Mouse (Mus musculus): ENCODE measurements at regions not wholly inside any gene's neighbourhood (a gene's known extent, or its start where the extent isn't known, plus 50 kb on each side); places are given as distances from the start of the nearest gene placed in this dataset.

GRCm38 (mm10) chr10:51930266-51930665, 92.0 kb upstream of the Vgll2 start:
- Histone ChIP-seq H3K4me1 (replicated peaks) (no peaks in the 10 kb centered on the region; the same call in 1 of the 2 replicates), H3K27me3 (ENCODE audit: insufficient read depth, poor library complexity, severe bottlenecking) (no peaks in the 10 kb centered on the region), H3K9me3 (no peaks in the 10 kb centered on the region), H3K27ac (no peak overlapping the region), H3K4me3 (no peak overlapping the region), H3K36me3 (no peaks in the 10 kb centered on the region)
- DNase-seq (ENCODE audit: low spot score), result no peak
- 59% methylated on average over 2 of the region's 2 CpGs for WGBS

GRCm38 (mm10) chr10:51930696-51931095, 91.6 kb upstream of the Vgll2 start:
- DNase-seq (ENCODE audit: low spot score), result no peak
- no peaks in the 10 kb centered on the region for H3K9me3 ChIP-seq
- 75% methylated on average over 1 of the region's 1 CpGs for WGBS
- H3K27ac ChIP-seq, result no peak overlapping the region
- H3K27me3 ChIP-seq (ENCODE audit: insufficient read depth, poor library complexity, severe bottlenecking), result no peaks in the 10 kb centered on the region
- no peaks in the 10 kb centered on the region for H3K36me3 ChIP-seq
- no peak overlapping the region for H3K4me3 ChIP-seq
- H3K4me1 ChIP-seq (replicated peaks), result no peaks in the 10 kb centered on the region; the same call in 1 of the 2 replicates

- 90% methylated on average over 3 of the region's 3 CpGs for WGBS
- Histone ChIP-seq H3K4me1 (replicated peaks) (no peaks in the 10 kb centered on the region; the same call in 1 of the 2 replicates), H3K27ac (no peak overlapping the region), H3K4me3 (no peak overlapping the region), H3K9me3 (no peaks in the 10 kb centered on the region), H3K27me3 (ENCODE audit: insufficient read depth, poor library complexity, severe bottlenecking) (no peaks in the 10 kb centered on the region), H3K36me3 (no peaks in the 10 kb centered on the region)
- DNase-seq (ENCODE audit: low spot score), result no peak
These were observed 86.8 kb upstream of the Vgll2 start for GRCm38 (mm10) chr10:51935482-51935881.

- Histone ChIP-seq H3K27me3 (ENCODE audit: insufficient read depth, poor library complexity, severe bottlenecking) (no peaks in the 10 kb centered on the region), H3K27ac (no peak overlapping the region), H3K4me1 (replicated peaks) (0 out of 2 replicates have a peak, but pooled peaks cover 4% of the 10 kb centered on the region), H3K9me3 (no peaks in the 10 kb centered on the region), H3K36me3 (no peaks in the 10 kb centered on the region), H3K4me3 (no peak overlapping the region)
- DNase-seq (ENCODE audit: low spot score), result no peak
- 76% methylated on average over 2 of the region's 2 CpGs for WGBS
These were observed 81.1 kb upstream of the Vgll2 start for GRCm38 (mm10) chr10:51941192-51941591.

- H3K4me1 ChIP-seq (replicated peaks), result 0 out of 2 replicates have a peak, but pooled peaks cover 4% of the 10 kb centered on the region
- H3K27ac ChIP-seq, result no peak overlapping the region
- H3K9me3 ChIP-seq, result no peaks in the 10 kb centered on the region
- H3K27me3 ChIP-seq (ENCODE audit: insufficient read depth, poor library complexity, severe bottlenecking), result no peaks in the 10 kb centered on the region
- WGBS, result 44% methylated on average over 4 of the region's 4 CpGs
- no peak overlapping the region for H3K4me3 ChIP-seq
- H3K36me3 ChIP-seq, result no peaks in the 10 kb centered on the region
- no peak for DNase-seq (ENCODE audit: low spot score)
These were observed 76.6 kb upstream of the Vgll2 start for GRCm38 (mm10) chr10:51945701-51946100.

GRCm38 (mm10) chr10:51946189-51946588, 76.1 kb upstream of the Vgll2 start:
- no peaks in the 10 kb centered on the region for H3K27me3 ChIP-seq (ENCODE audit: insufficient read depth, poor library complexity, severe bottlenecking)
- 0 out of 2 replicates have a peak, but pooled peaks cover 4% of the 10 kb centered on the region for H3K4me1 ChIP-seq (replicated peaks)
- H3K9me3 ChIP-seq, result no peaks in the 10 kb centered on the region
- DNase-seq (ENCODE audit: low spot score), result no peak
- no peaks in the 10 kb centered on the region for H3K36me3 ChIP-seq
- no peak overlapping the region for H3K4me3 ChIP-seq
- H3K27ac ChIP-seq, result no peak overlapping the region

GRCm38 (mm10) chr10:51946881-51947280, 75.4 kb upstream of the Vgll2 start:
- no peak for DNase-seq (ENCODE audit: low spot score)
- no peaks in the 10 kb centered on the region for H3K9me3 ChIP-seq
- no peak overlapping the region for H3K4me3 ChIP-seq
- no peak overlapping the region for H3K27ac ChIP-seq
- H3K36me3 ChIP-seq, result no peaks in the 10 kb centered on the region
- H3K27me3 ChIP-seq (ENCODE audit: insufficient read depth, poor library complexity, severe bottlenecking), result no peaks in the 10 kb centered on the region
- 0 out of 2 replicates have a peak, but pooled peaks cover 4% of the 10 kb centered on the region for H3K4me1 ChIP-seq (replicated peaks)

- H3K9me3 ChIP-seq, result no peaks in the 10 kb centered on the region
- H3K36me3 ChIP-seq, result no peaks in the 10 kb centered on the region
- no peaks in the 10 kb centered on the region for H3K27me3 ChIP-seq (ENCODE audit: insufficient read depth, poor library complexity, severe bottlenecking)
- no peak for DNase-seq (ENCODE audit: low spot score)
- 0 out of 2 replicates have a peak, but pooled peaks cover 4% of the 10 kb centered on the region for H3K4me1 ChIP-seq (replicated peaks)
- no peak overlapping the region for H3K4me3 ChIP-seq
- 83% methylated on average over 1 of the region's 1 CpGs for WGBS
- no peak overlapping the region for H3K27ac ChIP-seq
These were observed 72.3 kb upstream of the Vgll2 start for GRCm38 (mm10) chr10:51950016-51950415.

GRCm38 (mm10) chr10:51952021-51952420, 70.3 kb upstream of the Vgll2 start:
- Histone ChIP-seq H3K27me3 (ENCODE audit: insufficient read depth, poor library complexity, severe bottlenecking) (no peaks in the 10 kb centered on the region), H3K4me3 (no peak overlapping the region), H3K36me3 (no peaks in the 10 kb centered on the region), H3K4me1 (replicated peaks) (no peaks in the 10 kb centered on the region), H3K27ac (no peak overlapping the region), H3K9me3 (no peaks in the 10 kb centered on the region)
- WGBS, result 65% methylated on average over 4 of the region's 4 CpGs
- DNase-seq (ENCODE audit: low spot score), result no peak

GRCm38 (mm10) chr10:51956493-51956892, 65.8 kb upstream of the Vgll2 start:
- H3K4me1 ChIP-seq (replicated peaks), result peaks cover 2% of the 10 kb centered on the region; the same call in 1 of the 2 replicates
- 67% methylated on average over 1 of the region's 1 CpGs for WGBS
- no peak for DNase-seq (ENCODE audit: low spot score)

GRCm38 (mm10) chr10:51961497-51961896, 60.8 kb upstream of the Vgll2 start:
- Histone ChIP-seq H3K27me3 (ENCODE audit: insufficient read depth, poor library complexity, severe bottlenecking) (no peaks in the 10 kb centered on the region), H3K4me1 (replicated peaks) (peaks cover 7% of the 10 kb centered on the region; the same call in 1 of the 2 replicates), H3K27ac (peak overlapping the region; percentile 40; the same call in 1 of the 2 replicates), H3K36me3 (no peaks in the 10 kb centered on the region), H3K9me3 (no peaks in the 10 kb centered on the region), H3K4me3 (no peak overlapping the region)
- peak; percentile 59 for DNase-seq (ENCODE audit: low spot score)
- WGBS, result 17% methylated on average over 2 of the region's 2 CpGs

More at GRCm38 (mm10) chr10:51956493-51956892, 65.8 kb upstream of the Vgll2 start:
- H3K27ac ChIP-seq, result no peak overlapping the region
- H3K4me3 ChIP-seq, result no peak overlapping the region
- no peaks in the 10 kb centered on the region for H3K27me3 ChIP-seq (ENCODE audit: insufficient read depth, poor library complexity, severe bottlenecking)
- no peaks in the 10 kb centered on the region for H3K36me3 ChIP-seq
- H3K9me3 ChIP-seq, result no peaks in the 10 kb centered on the region

- Histone ChIP-seq H3K4me1 (replicated peaks) (peaks cover 7% of the 10 kb centered on the region; the same call in 1 of the 2 replicates), H3K4me3 (no peak overlapping the region), H3K27ac (no peak overlapping the region), H3K9me3 (no peaks in the 10 kb centered on the region), H3K36me3 (no peaks in the 10 kb centered on the region), H3K27me3 (ENCODE audit: insufficient read depth, poor library complexity, severe bottlenecking) (no peaks in the 10 kb centered on the region)
- no peak for DNase-seq (ENCODE audit: low spot score)
- 77% methylated on average over 1 of the region's 1 CpGs for WGBS
These were observed 58.6 kb upstream of the Vgll2 start for GRCm38 (mm10) chr10:51963671-51964070.

GRCm38 (mm10) chr10:51970113-51970512, 52.2 kb upstream of the Vgll2 start:
- no peaks in the 10 kb centered on the region for H3K27me3 ChIP-seq (ENCODE audit: insufficient read depth, poor library complexity, severe bottlenecking)
- no peaks in the 10 kb centered on the region for H3K9me3 ChIP-seq
- H3K4me3 ChIP-seq, result no peak overlapping the region
- H3K4me1 ChIP-seq (replicated peaks), result no peaks in the 10 kb centered on the region
- 77% methylated on average over 9 of the region's 9 CpGs for WGBS
- DNase-seq (ENCODE audit: low spot score), result no peak
- H3K36me3 ChIP-seq, result no peaks in the 10 kb centered on the region
- no peak overlapping the region for H3K27ac ChIP-seq
